Mouse (Mus musculus) neural tube, embryonic 12.5 days (tissue): ENCODE measurements around the gene Osbpl10. TPM values are rescaled to one million over a fixed set of nuclear protein-coding genes. Genes with fewer than 3 reads are reported as not detected.

Experiments
- ATAC-seq: fragments of 200-750 bp; cut with Nextera tagmentation; 2 replicates; pipeline ENCODE4 v1.8.0; 2017; ENCODE audit warnings: low read depth, mild to moderate bottlenecking, moderate TSS enrichment, moderate library complexity; ENCODE audit not compliant: low FRiP score
- H3K27ac ChIP-seq: fragments of 300-500 bp; sonication (generic); 2 replicates; pipeline ENCODE4 v1.5.1; 2016
- H3K27me3 ChIP-seq: fragments of 300-500 bp; sonication (generic); replicated peaks from 2 replicates; pipeline ENCODE4 v1.6.1; 2016; ENCODE audit warnings: mild to moderate bottlenecking
- H3K36me3 ChIP-seq: fragments of 300-500 bp; sonication (generic); 2 replicates; pipeline ENCODE4 v1.6.1; 2016; ENCODE audit warnings: mild to moderate bottlenecking
- H3K4me1 ChIP-seq: fragments of 300-500 bp; sonication (generic); 2 replicates; pipeline ENCODE4 v1.6.1; 2016
- H3K4me2 ChIP-seq: fragments of 300-500 bp; sonication (generic); replicated peaks from 2 replicates; pipeline ENCODE4 v1.6.1; 2016; ENCODE audit warnings: mild to moderate bottlenecking
- H3K4me3 ChIP-seq: fragments of 300-500 bp; sonication (generic); 2 replicates; pipeline ENCODE4 v1.5.1; 2016
- H3K9ac ChIP-seq: fragments of 300-500 bp; sonication (generic); 2 replicates; pipeline ENCODE4 v1.6.1; 2016; ENCODE audit warnings: mild to moderate bottlenecking
- H3K9me3 ChIP-seq: fragments of 300-500 bp; sonication (generic); 2 replicates; pipeline ENCODE4 v1.6.1; 2016; ENCODE audit warnings: mild to moderate bottlenecking
- WGBS: fragments of 180-500 bp; shearing (Covaris S2); methylation state at CpG from one replicate; pipeline ENCODE4 v1.1.7; 2016; 5-methylcytosine and 5-hydroxymethylcytosine counted together
- polyA plus RNA-seq: library from polyadenylated mRNA; unstranded; fragments of >200 nt; fragmentation: Nextera tagmentation; extraction: Ambion mirVana; gene quantifications from 2 replicates; pipeline ENCODE4 v1.2.1, GENCODE M21; 2016

Osbpl10 gene
- polyA plus RNA-seq, 1 experiment from 2014 or later = 3.5 TPM

GRCm38 (mm10) chr9:115192890-115193289, 214.5 kb downstream of the Osbpl10 start:
- H3K4me2 ChIP-seq = no peak overlapping the region
- no peak overlapping the region for H3K9ac ChIP-seq
- 83% methylated on average over 3 of the region's 3 CpGs for WGBS
- H3K27me3 ChIP-seq = no peaks in the 10 kb centered on the region
- no peaks in the 10 kb centered on the region for H3K4me1 ChIP-seq
- ATAC-seq = no peak
- no peak overlapping the region for H3K27ac ChIP-seq
- H3K9me3 ChIP-seq = no peaks in the 10 kb centered on the region
- H3K36me3 ChIP-seq = no peaks in the 10 kb centered on the region
- no peak overlapping the region for H3K4me3 ChIP-seq

DNA sequence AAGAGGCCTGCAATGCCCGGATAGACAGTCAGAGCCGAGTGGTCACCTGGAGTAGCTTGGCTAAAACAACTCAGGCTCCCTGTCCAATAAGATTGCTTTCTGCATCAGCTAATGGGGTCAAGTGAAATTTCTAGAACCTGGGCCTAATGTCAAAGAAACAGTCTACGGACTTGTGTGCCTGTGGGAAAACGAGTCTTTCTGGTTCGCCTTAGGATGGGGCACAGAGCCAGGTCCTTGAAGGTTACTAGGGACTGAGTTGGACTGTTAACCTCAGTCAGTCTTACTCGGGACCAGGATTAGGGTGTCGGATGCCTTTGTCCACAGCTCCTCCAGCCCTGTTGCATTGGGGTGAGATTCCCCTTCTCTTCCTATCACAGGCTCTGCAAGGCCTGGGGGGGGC, 218.7 kb downstream of the Osbpl10 start:
- no peaks in the 10 kb centered on the region for H3K27me3 ChIP-seq
- H3K36me3 ChIP-seq = no peaks in the 10 kb centered on the region
- 84% methylated on average over 7 of the region's 7 CpGs for WGBS
- ATAC-seq = no peak
- no peak overlapping the region for H3K4me2 ChIP-seq
- H3K4me1 ChIP-seq = no peaks in the 10 kb centered on the region
- no peak overlapping the region for H3K27ac ChIP-seq
- no peak overlapping the region for H3K9ac ChIP-seq
- no peaks in the 10 kb centered on the region for H3K9me3 ChIP-seq
- no peak overlapping the region for H3K4me3 ChIP-seq

- 94% methylated on average over 15 of the region's 15 CpGs for WGBS
- no peak overlapping the region for H3K9ac ChIP-seq
- no peak for ATAC-seq
- no peak overlapping the region for H3K4me2 ChIP-seq
- no peaks in the 10 kb centered on the region for H3K4me1 ChIP-seq
- no peaks in the 10 kb centered on the region for H3K36me3 ChIP-seq
- no peak overlapping the region for H3K27ac ChIP-seq
- no peaks in the 10 kb centered on the region for H3K9me3 ChIP-seq
- no peak overlapping the region for H3K4me3 ChIP-seq
- H3K27me3 ChIP-seq = no peaks in the 10 kb centered on the region
Observed at GRCm38 (mm10) chr9:115200166-115200862, 221.9 kb downstream of the Osbpl10 start.

- WGBS = 85% methylated on average over 6 of the region's 6 CpGs
- ATAC-seq = no peak
- Histone ChIP-seq H3K4me3 (no peak overlapping the region), H3K27ac (no peak overlapping the region), H3K36me3 (no peaks in the 10 kb centered on the region), H3K9ac (no peak overlapping the region), H3K9me3 (no peaks in the 10 kb centered on the region), H3K27me3 (no peaks in the 10 kb centered on the region), H3K4me1 (peaks cover 6% of the 10 kb centered on the region; the same call in 1 of the 2 replicates), H3K4me2 (no peak overlapping the region)
Observed at GRCm38 (mm10) chr9:115201264-115201663, 222.9 kb downstream of the Osbpl10 start.

GRCm38 (mm10) chr9:115203136-115203535, 224.8 kb downstream of the Osbpl10 start:
- no peak overlapping the region for H3K9ac ChIP-seq
- H3K27me3 ChIP-seq = no peaks in the 10 kb centered on the region
- ATAC-seq = no peak
- no peak overlapping the region for H3K27ac ChIP-seq
- H3K4me1 ChIP-seq = peaks cover 6% of the 10 kb centered on the region; the same call in 1 of the 2 replicates
- no peaks in the 10 kb centered on the region for H3K36me3 ChIP-seq
- no peak overlapping the region for H3K4me2 ChIP-seq
- no peak overlapping the region for H3K4me3 ChIP-seq
- WGBS = 61% methylated on average over 6 of the region's 6 CpGs
- H3K9me3 ChIP-seq = no peaks in the 10 kb centered on the region

GRCm38 (mm10) chr9:115205491-115205890, 227.1 kb downstream of the Osbpl10 start:
- Histone ChIP-seq H3K36me3 (no peaks in the 10 kb centered on the region), H3K9ac (no peak overlapping the region), H3K4me1 (peaks cover 6% of the 10 kb centered on the region; the same call in 1 of the 2 replicates), H3K27me3 (no peaks in the 10 kb centered on the region), H3K4me2 (no peak overlapping the region), H3K4me3 (no peak overlapping the region), H3K9me3 (no peaks in the 10 kb centered on the region), H3K27ac (no peak overlapping the region)
- WGBS = 12% methylated on average over 6 of the region's 6 CpGs
- ATAC-seq = no peak

DNA sequence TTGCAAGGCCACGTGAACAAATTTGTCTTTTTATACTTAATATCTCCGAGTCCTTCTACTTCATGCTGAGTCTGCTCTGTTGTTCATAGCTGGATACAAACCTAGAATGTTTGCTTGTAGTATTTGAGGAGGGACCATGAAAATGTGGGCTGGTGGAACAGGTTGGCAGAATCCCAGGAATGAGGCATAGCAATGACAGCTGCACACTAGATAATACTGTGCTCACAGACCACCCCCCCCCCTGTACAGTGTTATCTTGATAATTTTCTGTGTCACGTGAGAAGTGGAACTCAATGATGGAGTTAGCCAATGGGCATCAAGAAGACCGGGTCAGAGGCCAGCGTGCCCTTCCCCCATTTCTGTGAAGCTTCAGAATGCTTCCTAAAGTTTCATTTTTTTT, 227.8 kb downstream of the Osbpl10 start:
- no peak for ATAC-seq

DNA sequence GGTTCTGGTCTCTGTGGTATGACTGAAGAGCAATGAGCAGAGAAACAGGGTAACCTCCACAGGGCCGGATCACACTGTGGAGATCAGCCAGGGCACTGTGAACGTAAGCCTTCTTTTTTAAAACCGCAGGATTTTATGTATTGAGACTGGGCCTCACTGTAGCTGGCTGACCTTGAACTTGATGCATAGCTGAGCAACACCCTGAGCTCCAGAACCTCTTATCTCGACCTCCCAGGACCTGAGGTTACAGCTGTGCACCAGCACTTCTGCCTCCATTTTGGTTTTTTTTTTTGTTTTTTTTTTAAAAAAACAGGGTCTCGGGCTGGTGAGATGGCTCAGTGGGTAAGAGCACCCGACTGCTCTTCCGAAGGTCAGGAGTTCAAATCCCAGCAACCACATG, 231.4 kb downstream of the Osbpl10 start:
- Histone ChIP-seq H3K9ac (no peak overlapping the region), H3K4me1 (peaks cover 6% of the 10 kb centered on the region; the same call in 1 of the 2 replicates), H3K36me3 (no peaks in the 10 kb centered on the region), H3K4me3 (no peak overlapping the region), H3K9me3 (no peaks in the 10 kb centered on the region), H3K27me3 (no peaks in the 10 kb centered on the region), H3K27ac (no peak overlapping the region), H3K4me2 (no peak overlapping the region)
- 87% methylated on average over 7 of the region's 7 CpGs for WGBS
- no peak for ATAC-seq

More for the DNA sequence above, 227.8 kb downstream of the Osbpl10 start:
- Histone ChIP-seq H3K36me3 (no peaks in the 10 kb centered on the region), H3K27me3 (no peaks in the 10 kb centered on the region), H3K4me1 (peaks cover 6% of the 10 kb centered on the region; the same call in 1 of the 2 replicates), H3K4me3 (no peak overlapping the region), H3K9me3 (no peaks in the 10 kb centered on the region), H3K9ac (no peak overlapping the region), H3K4me2 (no peak overlapping the region), H3K27ac (no peak overlapping the region)
- WGBS = 78% methylated on average over 5 of the region's 5 CpGs

DNA sequence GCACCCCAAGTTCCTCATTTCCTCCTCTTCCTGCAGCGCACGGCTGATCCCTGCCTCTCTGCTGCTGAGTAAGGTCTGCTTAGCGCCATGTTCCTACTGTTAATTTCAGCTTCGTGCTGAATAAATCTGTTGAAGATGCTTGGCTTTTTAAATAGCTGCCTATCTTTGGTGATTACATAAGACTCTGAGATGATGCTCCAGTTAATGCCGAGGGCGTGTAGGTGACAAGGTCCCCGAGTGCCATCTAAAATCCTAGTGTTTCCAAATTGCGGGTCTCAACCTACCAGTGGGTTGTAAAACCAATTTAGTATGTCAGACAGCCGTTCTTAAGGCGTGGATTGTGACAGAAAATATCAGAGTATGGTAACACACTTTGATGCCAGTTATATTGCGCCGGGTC, 232.2 kb downstream of the Osbpl10 start:
- no peaks in the 10 kb centered on the region for H3K36me3 ChIP-seq
- no peak overlapping the region for H3K4me3 ChIP-seq
- H3K27ac ChIP-seq = no peak overlapping the region
- WGBS = 80% methylated on average over 12 of the region's 12 CpGs
- H3K27me3 ChIP-seq = no peaks in the 10 kb centered on the region
- H3K9ac ChIP-seq = no peak overlapping the region
- H3K9me3 ChIP-seq = no peaks in the 10 kb centered on the region
- H3K4me2 ChIP-seq = no peak overlapping the region
- ATAC-seq = no peak
- H3K4me1 ChIP-seq = peaks cover 6% of the 10 kb centered on the region

DNA sequence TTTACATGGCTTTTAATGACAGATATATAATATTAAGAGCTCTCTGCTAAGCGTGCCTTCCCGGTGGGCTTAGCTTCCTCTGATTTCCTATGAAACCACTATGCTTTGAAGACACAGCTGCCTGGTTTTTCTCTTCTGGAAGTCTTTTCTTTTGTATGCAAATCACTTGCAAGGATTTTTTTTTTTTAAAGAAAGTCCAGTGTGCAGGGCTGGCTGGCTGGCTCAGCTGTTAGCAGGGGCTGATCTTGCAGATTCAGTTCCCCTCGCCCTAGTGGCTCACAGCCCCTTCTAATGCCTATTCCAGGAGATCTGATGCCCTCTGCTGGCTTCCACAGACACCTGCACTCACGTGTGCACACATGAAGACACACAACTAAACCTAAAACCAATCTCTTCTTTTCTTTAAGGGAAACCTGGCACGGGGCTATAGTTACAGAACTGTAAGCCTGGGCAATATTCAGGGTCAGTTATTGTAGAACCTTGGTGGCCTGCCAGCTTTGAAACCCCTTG, 235.4 kb downstream of the Osbpl10 start:
- no peak overlapping the region for H3K9ac ChIP-seq
- WGBS = 92% methylated on average over 5 of the region's 5 CpGs
- peaks cover 7% of the 10 kb centered on the region for H3K4me1 ChIP-seq
- no peaks in the 10 kb centered on the region for H3K36me3 ChIP-seq
- H3K27ac ChIP-seq = no peak overlapping the region
- no peaks in the 10 kb centered on the region for H3K9me3 ChIP-seq
- no peak for ATAC-seq
- H3K27me3 ChIP-seq = no peaks in the 10 kb centered on the region
- H3K4me3 ChIP-seq = no peak overlapping the region
- H3K4me2 ChIP-seq = no peak overlapping the region

DNA sequence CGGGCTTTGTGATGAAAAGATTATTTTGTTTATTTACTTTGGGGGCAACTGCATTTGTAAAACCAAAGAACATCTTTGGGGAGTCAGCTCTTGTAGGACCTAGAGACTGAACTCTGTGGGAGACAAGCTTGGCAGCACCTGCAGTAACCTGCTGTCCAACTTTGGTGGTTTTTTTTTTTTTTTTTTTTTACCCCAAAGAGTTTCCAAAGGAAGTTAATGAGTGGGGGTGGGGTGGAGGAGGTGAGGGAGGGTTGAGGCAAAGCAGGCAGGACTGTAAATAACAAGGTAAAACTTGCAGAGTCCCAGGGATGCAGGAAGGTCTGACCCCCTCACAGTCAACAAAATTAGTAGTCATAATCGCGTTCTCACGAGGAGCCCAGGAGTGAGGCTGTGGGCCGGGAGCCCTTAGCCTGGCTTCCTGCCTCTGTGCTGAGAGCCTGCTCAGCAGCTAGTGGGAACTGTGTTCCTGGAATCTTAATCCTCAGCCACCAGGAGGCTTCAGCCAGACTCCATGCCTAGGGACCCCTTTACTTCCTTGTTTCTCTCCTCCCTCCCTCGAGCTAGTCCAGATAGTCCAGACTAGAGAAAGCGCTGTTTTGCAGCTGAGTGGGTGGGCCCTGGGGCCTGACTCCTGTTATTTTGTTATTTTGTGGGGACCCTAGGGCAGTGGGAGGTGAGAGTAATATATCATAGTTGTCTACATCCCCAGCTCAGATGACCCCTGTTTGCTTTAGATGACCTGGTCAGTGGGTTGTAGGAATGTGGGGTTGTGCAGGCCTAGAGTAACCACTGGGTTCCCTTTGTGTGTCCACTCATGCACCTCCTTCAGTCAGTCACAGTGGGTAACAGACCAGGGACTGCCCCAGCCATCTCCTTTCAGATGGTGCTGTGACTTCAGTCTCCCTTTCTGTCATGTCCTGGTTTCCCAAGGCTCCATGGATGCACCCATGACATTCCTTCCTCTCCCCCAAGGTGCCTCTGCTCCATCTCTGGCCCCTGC, 236.5 kb downstream of the Osbpl10 start:
- Histone ChIP-seq H3K27me3 (no peaks in the 10 kb centered on the region), H3K36me3 (no peaks in the 10 kb centered on the region), H3K27ac (no peak overlapping the region), H3K4me3 (no peak overlapping the region), H3K4me2 (no peak overlapping the region), H3K9ac (no peak overlapping the region), H3K9me3 (no peaks in the 10 kb centered on the region), H3K4me1 (peaks cover 7% of the 10 kb centered on the region)
- 18% methylated on average over 7 of the region's 7 CpGs for WGBS
- ATAC-seq = no peak
